Mouse (Mus musculus) R1 (cell line): ENCODE data around the gene E130114P18Rik.

ENCODE experiments used
- DNase-seq: peaks from one replicate; pipeline ENCODE4 v3.0.0-alpha.2; 2018; ENCODE audit warnings: low read depth, low spot score

Gene E130114P18Rik

GRCm38 (mm10) chr4:97657586-97657985 is 120.3 kb downstream of the E130114P18Rik start:
- DNase-seq = no peak

- no peak for DNase-seq
Observed at GRCm38 (mm10) chr4:97649626-97650015, 128.3 kb downstream of the E130114P18Rik start.

GRCm38 (mm10) chr4:97648825-97649625 is 128.9 kb downstream of the E130114P18Rik start:
- DNase-seq = no peak

GRCm38 (mm10) chr4:97648436-97648707 is 129.5 kb downstream of the E130114P18Rik start:
- DNase-seq = no peak

GRCm38 (mm10) chr4:97647700-97648435 is 130.0 kb downstream of the E130114P18Rik start:
- no peak for DNase-seq

GRCm38 (mm10) chr4:97647236-97647635 is 130.6 kb downstream of the E130114P18Rik start:
- DNase-seq = no peak

GRCm38 (mm10) chr4:97640385-97640784 is 137.5 kb downstream of the E130114P18Rik start:
- no peak for DNase-seq

- DNase-seq = no peak
Observed at GRCm38 (mm10) chr4:97636569-97636968, 141.3 kb downstream of the E130114P18Rik start.

- no peak for DNase-seq
Observed at GRCm38 (mm10) chr4:97635757-97636292, 142.1 kb downstream of the E130114P18Rik start.

GRCm38 (mm10) chr4:97635296-97635755 is 142.6 kb downstream of the E130114P18Rik start:
- no peak for DNase-seq

- no peak for DNase-seq
Observed at GRCm38 (mm10) chr4:97628881-97629605, 148.8 kb downstream of the E130114P18Rik start.

GRCm38 (mm10) chr4:97626002-97626720 is 151.7 kb downstream of the E130114P18Rik start:
- DNase-seq = no peak

- no peak for DNase-seq
Observed at GRCm38 (mm10) chr4:97623165-97623564, 154.7 kb downstream of the E130114P18Rik start.

GRCm38 (mm10) chr4:97621731-97622130 is 156.1 kb downstream of the E130114P18Rik start:
- DNase-seq = no peak

- no peak for DNase-seq
Observed at GRCm38 (mm10) chr4:97620409-97620808, 157.5 kb downstream of the E130114P18Rik start.

- no peak for DNase-seq
Observed at GRCm38 (mm10) chr4:97618668-97619373, 159.1 kb downstream of the E130114P18Rik start.

GRCm38 (mm10) chr4:97615031-97615430 is 162.8 kb downstream of the E130114P18Rik start:
- DNase-seq = no peak

GRCm38 (mm10) chr4:97611251-97611847 is 166.5 kb downstream of the E130114P18Rik start:
- no peak for DNase-seq

- no peak for DNase-seq
Observed at GRCm38 (mm10) chr4:97609831-97610727, 167.8 kb downstream of the E130114P18Rik start.
